Mouse (Mus musculus) myocyte (in vitro differentiated cells): ENCODE results near the gene Tmem88.
A peak's percentile ranks its signal among the peaks of the same experiment; 100 is the strongest.

Experiments used
- E2F4 ChIP-seq: IDR thresholded peaks from one replicate; pipeline ENCODE4 v1.6.1; 2011; ENCODE audit warnings: mild to moderate bottlenecking, control low read depth, moderate library complexity; ENCODE audit not compliant: insufficient read depth
- MAX ChIP-seq: IDR thresholded peaks from one replicate; pipeline ENCODE4 v1.6.1; 2011; ENCODE audit warnings: low read depth, mild to moderate bottlenecking, control low read depth
- MYOD1 ChIP-seq, 3 experiments: IDR thresholded peaks; one replicate each; pipeline ENCODE4 v1.6.1; 2011; ENCODE audit warnings: control low read depth in 2 of 3, low read depth in 2 of 3, mild to moderate bottlenecking in 2 of 3, moderate library complexity in 1 of 3; ENCODE audit not compliant: insufficient read length in 2 of 3, control insufficient read depth in 1 of 3
- MYOG ChIP-seq, 3 experiments: IDR thresholded peaks; one replicate each; pipeline ENCODE4 v1.6.1; 2011; ENCODE audit warnings: control low read depth in 2 of 3, low read depth in 2 of 3, mild to moderate bottlenecking in 2 of 3; ENCODE audit not compliant: insufficient read length in 2 of 3, control insufficient read depth in 1 of 3, insufficient read depth in 1 of 3
- POLR2A ChIP-seq: IDR thresholded peaks from one replicate; pipeline ENCODE4 v1.6.1; 2011; ENCODE audit warnings: low read depth, mild to moderate bottlenecking, control low read depth, moderate library complexity; ENCODE audit not compliant: insufficient read length
- POLR2AphosphoS2 ChIP-seq: IDR thresholded peaks from one replicate; pipeline ENCODE4 v1.6.1; 2011; ENCODE audit warnings: low read depth, control low read depth; ENCODE audit not compliant: insufficient read length
- TCF12 ChIP-seq: IDR thresholded peaks from one replicate; pipeline ENCODE4 v1.6.1; 2011; ENCODE audit warnings: mild to moderate bottlenecking, control low read depth; ENCODE audit not compliant: poor library complexity, insufficient read depth, severe bottlenecking
- TCF3 ChIP-seq: IDR thresholded peaks from one replicate; pipeline ENCODE4 v1.6.1; 2011; ENCODE audit warnings: low read depth, control low read depth; ENCODE audit not compliant: insufficient read length
- USF1 ChIP-seq: IDR thresholded peaks from one replicate; pipeline ENCODE4 v1.6.1; 2011; ENCODE audit warnings: low read depth, mild to moderate bottlenecking, control low read depth, moderate library complexity

- TF ChIP-seq POLR2A (peak; percentile 28), TCF3 (no peak), E2F4 (no peak), TCF12 (no peak), MAX (no peak), USF1 (no peak), MYOG (IDR thresholded peaks at IDR 0.05; ENCODE audit: control insufficient read depth in 1 of 3, insufficient read depth in 1 of 3, insufficient read length in 2 of 3, low read depth in 2 of 3) (no peak), POLR2AphosphoS2 (peak; percentile 75), MYOD1 (IDR thresholded peaks at IDR 0.05; ENCODE audit: control insufficient read depth in 1 of 3, insufficient read length in 2 of 3, low read depth in 2 of 3) (no peak)
Observed at GRCm38 (mm10) chr11:69400083-69400850, 2.2 kb upstream of the Tmem88 start.
